Mouse (Mus musculus): ENCODE data around the gene Tmem98. TPM values are rescaled to one million over a fixed set of nuclear protein-coding genes. Genes with fewer than 3 reads are reported as not detected.

Gene Tmem98
- polyA plus RNA-seq, 1 experiment from 2014 or later, result 129 TPM

- Histone ChIP-seq H3K27me3 (ENCODE audit: control insufficient read depth, insufficient read depth, low read length) (no peaks in the 10 kb centered on the region), H3K4me1 (ENCODE audit: control insufficient read depth, insufficient read depth, low read length) (no peaks in the 10 kb centered on the region), H3K27ac (replicated peaks; ENCODE audit: low read depth, low read length) (no peak overlapping the region), H3K9ac (replicated peaks; ENCODE audit: low read length) (no peak overlapping the region), H3K36me3 (replicated peaks; ENCODE audit: control insufficient read depth, insufficient read depth, low read depth, low read length) (no peaks in the 10 kb centered on the region), H3K4me2 (ENCODE audit: low read depth, low read length) (no peak overlapping the region), H3K4me3 (ENCODE audit: low read depth, low read length) (no peak overlapping the region), H3K9me3 (replicated peaks; ENCODE audit: control insufficient read depth, low read length) (no peaks in the 10 kb centered on the region)
- ATAC-seq (replicated peaks; ENCODE audit: insufficient number of reproducible peaks, low FRiP score, low TSS enrichment, low read depth) (no peak), DNase-seq (ENCODE audit: low spot score) (no peak)
- WGBS, result 84% methylated on average over 5 of the region's 5 CpGs
Observed at GRCm38 (mm10) chr11:80771596-80772250, 38.3 kb upstream of the Tmem98 start.

GRCm38 (mm10) chr11:80772595-80773210, 37.3 kb upstream of the Tmem98 start:
- H3K4me1 ChIP-seq (ENCODE audit: control insufficient read depth, insufficient read depth, low read length), result no peaks in the 10 kb centered on the region
- ATAC-seq (replicated peaks; ENCODE audit: insufficient number of reproducible peaks, low FRiP score, low TSS enrichment, low read depth), result no peak
- no peak overlapping the region for H3K4me2 ChIP-seq (ENCODE audit: low read depth, low read length)
- no peaks in the 10 kb centered on the region for H3K27me3 ChIP-seq (ENCODE audit: control insufficient read depth, insufficient read depth, low read length)
- H3K9me3 ChIP-seq (replicated peaks; ENCODE audit: control insufficient read depth, low read length), result no peaks in the 10 kb centered on the region
- DNase-seq (ENCODE audit: low spot score), result no peak
- H3K27ac ChIP-seq (replicated peaks; ENCODE audit: low read depth, low read length), result no peak overlapping the region
- no peak overlapping the region for H3K9ac ChIP-seq (replicated peaks; ENCODE audit: low read length)
- H3K36me3 ChIP-seq (replicated peaks; ENCODE audit: control insufficient read depth, insufficient read depth, low read depth, low read length), result no peaks in the 10 kb centered on the region
- no peak overlapping the region for H3K4me3 ChIP-seq (ENCODE audit: low read depth, low read length)
- 75% methylated on average over 6 of the region's 6 CpGs for WGBS

GRCm38 (mm10) chr11:80775535-80775934, 34.4 kb upstream of the Tmem98 start:
- H3K36me3 ChIP-seq (replicated peaks; ENCODE audit: control insufficient read depth, insufficient read depth, low read depth, low read length), result no peaks in the 10 kb centered on the region
- H3K4me3 ChIP-seq (ENCODE audit: low read depth, low read length), result no peak overlapping the region
- H3K4me1 ChIP-seq (ENCODE audit: control insufficient read depth, insufficient read depth, low read length), result no peaks in the 10 kb centered on the region
- DNase-seq (ENCODE audit: low spot score), result no peak
- no peaks in the 10 kb centered on the region for H3K27me3 ChIP-seq (ENCODE audit: control insufficient read depth, insufficient read depth, low read length)
- no peak for ATAC-seq (replicated peaks; ENCODE audit: insufficient number of reproducible peaks, low FRiP score, low TSS enrichment, low read depth)
- no peak overlapping the region for H3K4me2 ChIP-seq (ENCODE audit: low read depth, low read length)
- no peak overlapping the region for H3K27ac ChIP-seq (replicated peaks; ENCODE audit: low read depth, low read length)
- H3K9ac ChIP-seq (replicated peaks; ENCODE audit: low read length), result no peak overlapping the region
- 85% methylated on average over 3 of the region's 3 CpGs for WGBS
- no peaks in the 10 kb centered on the region for H3K9me3 ChIP-seq (replicated peaks; ENCODE audit: control insufficient read depth, low read length)

GRCm38 (mm10) chr11:80777708-80778107, 32.3 kb upstream of the Tmem98 start:
- H3K4me2 ChIP-seq (ENCODE audit: low read depth, low read length), result no peak overlapping the region
- 87% methylated on average over 2 of the region's 2 CpGs for WGBS
- no peaks in the 10 kb centered on the region for H3K9me3 ChIP-seq (replicated peaks; ENCODE audit: control insufficient read depth, low read length)
- no peak overlapping the region for H3K9ac ChIP-seq (replicated peaks; ENCODE audit: low read length)
- DNase-seq (ENCODE audit: low spot score) (no peak), ATAC-seq (replicated peaks; ENCODE audit: insufficient number of reproducible peaks, low FRiP score, low TSS enrichment, low read depth) (no peak)
- H3K4me1 ChIP-seq (ENCODE audit: control insufficient read depth, insufficient read depth, low read length), result no peaks in the 10 kb centered on the region
- H3K4me3 ChIP-seq (ENCODE audit: low read depth, low read length), result no peak overlapping the region
- H3K36me3 ChIP-seq (replicated peaks; ENCODE audit: control insufficient read depth, insufficient read depth, low read depth, low read length), result no peaks in the 10 kb centered on the region
- no peak overlapping the region for H3K27ac ChIP-seq (replicated peaks; ENCODE audit: low read depth, low read length)
- H3K27me3 ChIP-seq (ENCODE audit: control insufficient read depth, insufficient read depth, low read length), result no peaks in the 10 kb centered on the region

GRCm38 (mm10) chr11:80778157-80778556, 31.8 kb upstream of the Tmem98 start:
- Histone ChIP-seq H3K9ac (replicated peaks; ENCODE audit: low read length) (no peak overlapping the region), H3K4me1 (ENCODE audit: control insufficient read depth, insufficient read depth, low read length) (no peaks in the 10 kb centered on the region), H3K27ac (replicated peaks; ENCODE audit: low read depth, low read length) (no peak overlapping the region), H3K4me3 (ENCODE audit: low read depth, low read length) (no peak overlapping the region), H3K9me3 (replicated peaks; ENCODE audit: control insufficient read depth, low read length) (no peaks in the 10 kb centered on the region), H3K27me3 (ENCODE audit: control insufficient read depth, insufficient read depth, low read length) (no peaks in the 10 kb centered on the region), H3K36me3 (replicated peaks; ENCODE audit: control insufficient read depth, insufficient read depth, low read depth, low read length) (no peaks in the 10 kb centered on the region), H3K4me2 (ENCODE audit: low read depth, low read length) (no peak overlapping the region)
- WGBS, result 76% methylated on average over 6 of the region's 6 CpGs
- no peak for DNase-seq (ENCODE audit: low spot score)
- no peak for ATAC-seq (replicated peaks; ENCODE audit: insufficient number of reproducible peaks, low FRiP score, low TSS enrichment, low read depth)

GRCm38 (mm10) chr11:80778916-80779526, 31.0 kb upstream of the Tmem98 start:
- H3K27ac ChIP-seq (replicated peaks; ENCODE audit: low read depth, low read length), result no peak overlapping the region
- peak; percentile 80 for ATAC-seq (replicated peaks; ENCODE audit: insufficient number of reproducible peaks, low FRiP score, low TSS enrichment, low read depth)

GRCm38 (mm10) chr11:80779527-80780344, 30.2 kb upstream of the Tmem98 start, which contains the start of gene Myo1d:
Gene Myo1d, minus strand, starts transcription at chr11:80780025.
- peak; percentile 91 for ATAC-seq (replicated peaks; ENCODE audit: insufficient number of reproducible peaks, low FRiP score, low TSS enrichment, low read depth)
- WGBS, result under 1% methylated on average over 45 of the region's 87 CpGs
- no peaks in the 10 kb centered on the region for H3K4me1 ChIP-seq (ENCODE audit: control insufficient read depth, insufficient read depth, low read length)
- no peak within 1 kb of the TSS for H3K27ac ChIP-seq (replicated peaks; ENCODE audit: low read depth, low read length)
- peak; percentile 90 for DNase-seq (ENCODE audit: low spot score)
- peak within 1 kb of the TSS; percentile 70 for H3K4me3 ChIP-seq (ENCODE audit: low read depth, low read length)
- H3K36me3 ChIP-seq (replicated peaks; ENCODE audit: control insufficient read depth, insufficient read depth, low read depth, low read length), result no peaks in the 10 kb centered on the region
- H3K27me3 ChIP-seq (ENCODE audit: control insufficient read depth, insufficient read depth, low read length), result no peaks in the 10 kb centered on the region
- H3K4me2 ChIP-seq (ENCODE audit: low read depth, low read length), result peak within 1 kb of the TSS; percentile 89
- no peaks in the 10 kb centered on the region for H3K9me3 ChIP-seq (replicated peaks; ENCODE audit: control insufficient read depth, low read length)
- peak within 1 kb of the TSS; percentile 61 for H3K9ac ChIP-seq (replicated peaks; ENCODE audit: low read length)

More at GRCm38 (mm10) chr11:80778916-80779526, 31.0 kb upstream of the Tmem98 start:
- H3K9me3 ChIP-seq (replicated peaks; ENCODE audit: control insufficient read depth, low read length), result no peaks in the 10 kb centered on the region
- WGBS, result 4% methylated on average over 18 of the region's 18 CpGs
- peak overlapping the region; percentile 70 for H3K4me3 ChIP-seq (ENCODE audit: low read depth, low read length)
- DNase-seq (ENCODE audit: low spot score), result no peak
- H3K4me2 ChIP-seq (ENCODE audit: low read depth, low read length), result peak overlapping the region; percentile 89
- no peaks in the 10 kb centered on the region for H3K36me3 ChIP-seq (replicated peaks; ENCODE audit: control insufficient read depth, insufficient read depth, low read depth, low read length)
- H3K4me1 ChIP-seq (ENCODE audit: control insufficient read depth, insufficient read depth, low read length), result no peaks in the 10 kb centered on the region
- peak overlapping the region; percentile 61 for H3K9ac ChIP-seq (replicated peaks; ENCODE audit: low read length)
- H3K27me3 ChIP-seq (ENCODE audit: control insufficient read depth, insufficient read depth, low read length), result no peaks in the 10 kb centered on the region

Data from embryonic facial prominence, embryonic 11.5 days (tissue).